Mouse (Mus musculus) C2C12 (cell line): ENCODE measurements around the gene Ces5a.

Experiments used
- CTCF ChIP-seq: IDR thresholded peaks from one replicate; pipeline ENCODE4 v1.5.1; 2011; ENCODE audit not compliant: control insufficient read depth, insufficient read depth, insufficient read length
- MAX ChIP-seq: IDR thresholded peaks from one replicate; pipeline ENCODE4 v1.6.1; 2011; ENCODE audit warnings: mild to moderate bottlenecking, control low read depth
- MYOD1 ChIP-seq: IDR thresholded peaks from one replicate; pipeline ENCODE4 v1.6.1; 2011; ENCODE audit warnings: low read depth; ENCODE audit not compliant: control insufficient read depth, insufficient read length
- MYOG ChIP-seq: IDR thresholded peaks from one replicate; pipeline ENCODE4 v1.6.1; 2011; ENCODE audit not compliant: control insufficient read depth, insufficient read length; ENCODE audit errors: extremely low read depth
- USF1 ChIP-seq: IDR thresholded peaks from one replicate; pipeline ENCODE4 v1.6.1; 2011; ENCODE audit warnings: low read depth, mild to moderate bottlenecking, control low read depth, moderate library complexity

GRCm38 (mm10) chr8:93478211-93478610 lies 57.4 kb downstream of the Ces5a start:
- TF ChIP-seq MAX: no peak
- TF ChIP-seq CTCF: no peak
- no peak for TF ChIP-seq USF1
- no peak for TF ChIP-seq MYOD1
- no peak for TF ChIP-seq MYOG
